Mouse (Mus musculus) right cerebral cortex, adult 2 months (tissue): ENCODE results near the gene Sstr4.

ENCODE experiments used
- DNase-seq, 2 experiments: peaks; one replicate each; pipeline ENCODE4 v3.0.0; 2021 to 2022; ENCODE audit warnings: low spot score in 2 of 2

Gene Sstr4

DNA sequence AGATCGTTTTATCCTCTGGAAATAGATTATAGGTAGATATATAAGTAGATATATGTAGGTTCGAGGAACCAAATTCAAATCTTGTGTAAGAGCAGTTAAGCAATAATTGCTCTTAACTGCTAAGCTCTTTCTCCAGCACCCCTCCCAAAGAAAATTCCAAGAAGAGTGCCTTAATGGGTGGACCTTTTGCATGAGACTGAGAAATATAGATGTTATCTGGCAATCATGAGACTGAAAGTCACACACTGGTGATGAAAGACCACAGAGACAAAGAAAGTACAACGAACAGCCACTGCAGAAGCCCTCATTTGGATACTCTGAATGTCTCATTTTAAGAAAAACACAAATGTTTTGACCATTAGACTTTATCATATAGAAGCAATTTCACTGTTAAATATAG, 33.4 kb downstream of the Sstr4 start:
- no peak for DNase-seq

DNA sequence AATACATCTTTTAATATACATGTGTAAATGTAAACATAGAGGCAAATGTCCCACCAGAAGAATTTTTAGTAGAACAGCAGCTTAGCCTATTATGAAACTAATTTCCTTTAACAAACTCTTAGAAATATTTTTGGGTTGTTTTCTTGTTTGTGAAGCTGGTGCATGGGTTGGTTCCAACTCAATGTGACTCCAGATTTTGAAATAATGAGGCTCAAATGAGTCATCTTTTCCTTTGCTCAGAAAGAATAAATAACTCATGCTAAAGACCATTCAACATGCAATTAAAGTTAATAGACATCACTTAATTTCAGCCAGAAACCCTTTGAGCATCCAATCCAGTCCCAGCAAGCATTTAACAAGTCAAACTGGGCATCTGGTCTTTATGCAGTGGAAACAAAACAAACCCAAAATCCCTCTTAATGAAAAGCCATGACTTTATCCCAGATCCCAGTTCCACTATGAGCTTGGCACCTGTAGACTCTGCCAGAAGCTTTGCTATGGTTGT, 33.9 kb downstream of the Sstr4 start:
- no peak for DNase-seq

DNA sequence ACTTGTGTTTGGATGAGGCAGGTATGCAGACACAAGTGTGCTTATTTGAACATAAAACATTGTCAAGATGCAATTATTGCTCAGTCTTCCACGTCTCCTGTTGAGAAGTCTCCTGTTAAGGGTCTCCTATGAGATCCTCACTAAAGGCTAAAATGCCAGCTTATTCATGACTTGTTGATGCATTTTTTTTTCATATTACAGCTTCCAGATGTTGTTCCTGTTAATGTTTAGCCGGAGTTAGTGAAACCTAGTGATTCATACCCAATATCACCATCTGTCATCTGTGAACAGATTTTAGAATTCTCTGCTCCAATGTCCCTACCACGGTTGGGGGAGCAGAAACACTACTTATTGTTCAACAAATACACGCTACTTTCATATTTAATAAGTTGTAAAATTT, 35.8 kb downstream of the Sstr4 start:
- DNase-seq: no peak

DNA sequence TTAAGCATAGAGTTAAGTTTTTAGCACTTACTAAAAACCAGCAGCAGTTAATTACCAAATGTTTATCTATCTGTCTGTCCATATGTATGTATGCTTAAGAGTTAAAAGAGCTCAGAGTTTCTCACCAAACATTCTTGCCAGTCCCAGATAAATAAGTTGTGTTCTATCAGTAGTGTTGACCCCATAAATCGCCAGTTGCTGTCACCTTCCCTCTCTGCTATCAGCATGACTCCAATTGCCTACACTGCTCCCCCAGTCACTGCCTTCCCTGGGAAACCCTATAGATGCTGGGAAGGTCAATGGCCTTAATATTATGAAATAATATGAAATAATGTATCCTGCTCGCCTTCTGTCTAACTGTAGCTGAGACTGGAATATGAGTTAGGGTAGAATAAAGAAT, 37.2 kb downstream of the Sstr4 start:
- DNase-seq: no peak

DNA sequence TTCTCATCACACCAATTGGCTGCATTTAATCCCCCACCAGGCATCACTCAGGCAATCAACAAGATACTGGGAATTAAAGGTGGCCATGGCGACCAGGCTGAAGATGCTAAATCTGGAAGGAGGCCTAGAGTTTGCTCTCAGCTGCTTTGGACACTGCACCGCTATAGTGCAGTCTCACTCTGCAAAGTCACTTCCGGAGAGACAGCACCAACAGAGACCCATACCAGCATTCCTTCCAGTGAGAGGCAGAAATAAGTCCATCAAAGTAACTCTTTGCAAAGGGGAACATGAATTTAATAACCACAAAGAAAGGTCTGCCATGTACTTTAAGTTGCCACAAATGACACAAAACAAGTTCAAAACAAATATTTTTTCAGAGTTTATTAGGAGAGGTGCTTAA, 41.1 kb downstream of the Sstr4 start:
- no peak for DNase-seq

DNA sequence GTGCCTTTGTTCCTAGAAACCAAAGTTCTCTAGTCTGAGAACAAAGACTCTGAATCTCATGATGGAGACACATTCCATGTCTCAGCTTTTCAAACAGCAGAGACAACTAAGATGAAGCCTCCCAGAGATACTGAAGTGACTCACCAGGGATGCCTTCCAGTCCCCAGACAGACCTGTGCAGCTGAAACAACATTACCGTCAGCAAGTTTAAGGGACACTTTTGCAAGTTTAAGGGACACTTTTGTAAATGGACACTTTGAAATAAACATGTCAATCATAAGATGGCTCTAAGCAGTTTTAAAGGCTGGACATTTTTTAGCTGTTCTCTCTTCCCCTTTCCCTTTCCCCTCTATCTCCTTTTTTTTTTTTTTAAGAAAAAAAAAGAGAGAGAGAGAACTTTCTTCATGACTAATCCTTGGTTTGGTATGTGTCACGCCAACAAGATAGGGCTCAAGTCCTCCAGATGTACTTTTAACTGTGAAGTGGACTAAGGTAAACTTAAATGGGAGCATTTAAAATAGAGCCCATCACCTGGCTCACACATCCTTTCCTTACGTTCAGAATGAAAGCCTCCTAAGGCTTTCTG, 44.6 kb downstream of the Sstr4 start:
- DNase-seq: no peak

DNA sequence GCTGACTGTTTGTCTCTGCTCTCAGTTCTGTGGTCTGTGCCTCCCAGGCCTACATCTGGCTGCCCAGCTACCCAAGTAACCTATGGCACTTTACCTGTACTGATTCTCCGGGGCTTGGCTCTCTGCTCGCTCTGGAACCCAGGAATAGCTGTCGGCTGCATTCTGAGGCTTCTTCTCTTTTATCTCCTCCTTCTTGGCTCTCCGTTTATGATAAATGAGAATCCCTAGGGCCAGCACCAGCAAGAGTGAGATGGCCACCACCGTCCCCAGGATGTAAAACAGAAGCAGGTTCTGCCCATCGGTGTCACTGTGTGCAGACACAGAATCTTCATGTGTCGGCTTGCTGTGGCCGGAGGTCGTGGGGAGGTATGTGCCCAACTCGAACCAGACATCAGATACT, 46.3 kb downstream of the Sstr4 start:
- no peak for DNase-seq

DNA sequence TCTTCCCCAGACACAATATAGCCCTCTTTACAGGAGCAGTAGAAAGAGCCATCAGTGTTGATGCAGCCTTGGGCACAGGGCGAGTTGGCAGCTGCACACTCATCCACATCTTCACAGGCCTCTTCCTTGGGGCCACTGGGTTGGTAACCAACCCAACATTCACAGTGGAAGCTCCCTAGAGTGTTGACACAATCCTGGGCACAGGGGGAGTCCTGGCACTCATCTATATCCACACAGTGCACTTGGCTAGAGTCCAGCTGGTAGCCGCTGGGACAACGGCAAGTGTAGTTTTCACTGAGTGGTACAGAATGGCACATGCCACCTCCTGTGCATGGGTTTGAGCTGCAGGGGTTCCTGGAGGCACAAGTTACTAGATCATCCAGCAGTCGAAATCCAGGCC, 47.0 kb downstream of the Sstr4 start:
- DNase-seq: no peak

DNA sequence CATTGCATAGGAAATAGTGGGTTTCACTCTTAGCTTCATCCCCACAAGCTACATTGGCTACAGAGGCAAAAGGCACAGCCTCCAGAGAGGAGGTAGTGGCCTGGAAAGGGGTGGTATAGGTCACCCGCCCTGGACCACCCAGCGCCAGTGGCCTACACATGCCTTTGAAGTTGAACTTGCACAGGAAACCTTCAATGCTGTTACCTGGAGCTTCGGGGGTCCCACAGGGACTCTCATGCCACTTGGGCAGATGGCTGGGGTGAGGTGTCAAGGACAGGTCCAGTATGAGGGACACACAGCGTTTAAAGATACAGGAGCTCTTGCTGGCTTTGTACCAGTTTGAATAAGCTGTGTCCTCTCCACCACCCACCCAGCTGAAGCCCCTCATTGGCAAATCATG, 47.6 kb downstream of the Sstr4 start:
- no peak for DNase-seq

DNA sequence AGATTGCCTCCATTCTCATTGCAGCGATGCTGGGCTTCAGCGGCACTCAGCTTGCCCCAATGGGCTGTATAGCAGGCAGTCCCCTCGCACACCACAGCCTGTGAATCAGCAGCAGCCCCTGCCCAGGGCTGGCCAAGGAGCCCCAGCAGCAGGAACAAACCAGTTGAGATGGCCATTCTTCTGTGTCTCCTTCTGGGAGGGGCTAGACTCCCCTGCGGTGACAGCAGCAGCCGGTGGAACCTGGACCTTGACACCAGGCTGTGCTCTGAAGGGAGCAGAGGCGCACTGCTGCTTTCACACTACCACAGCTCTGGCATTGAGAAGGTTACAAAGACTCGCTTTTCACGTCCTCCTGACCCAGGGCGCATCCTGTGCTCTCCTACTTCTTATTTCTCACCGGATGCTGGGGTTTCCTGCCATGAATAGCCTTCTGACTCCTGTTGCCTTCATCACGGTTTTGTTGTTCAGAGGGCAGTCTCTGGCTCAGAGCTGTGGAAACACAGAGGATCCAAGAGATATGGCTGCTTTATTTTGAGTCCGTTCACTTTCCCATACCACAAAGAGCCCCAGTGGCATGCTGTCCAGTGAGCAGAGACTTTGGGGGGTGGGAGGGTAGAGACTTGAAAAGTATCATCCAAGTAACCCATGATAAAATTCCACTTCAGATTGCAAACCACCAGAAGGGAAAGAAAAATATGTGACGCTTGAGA, 48.3 kb downstream of the Sstr4 start, which contains the start of gene Cd93:
Cd93 (minus strand) TSS at position 315 of the 710 bp plus-strand sequence.
- no peak for DNase-seq

DNA sequence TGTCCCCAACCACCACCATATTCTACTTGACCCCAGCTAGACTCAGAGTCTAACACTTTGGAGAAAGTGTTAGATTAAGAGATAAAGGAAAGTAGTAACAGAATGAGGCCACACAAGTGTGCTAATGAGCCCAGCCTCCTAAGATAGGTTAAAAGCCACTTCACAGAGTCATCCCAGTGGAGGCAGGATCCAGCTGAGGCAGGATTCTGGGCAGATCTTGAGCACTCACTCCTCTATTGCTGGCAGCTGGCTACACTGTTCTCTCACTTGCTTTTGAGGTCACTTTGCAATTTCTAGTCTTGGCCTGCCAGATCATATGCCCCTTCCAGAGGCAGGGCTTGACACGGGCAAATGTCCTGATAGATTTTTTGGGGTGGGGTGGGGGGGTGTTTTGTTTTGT, 49.3 kb downstream of the Sstr4 start:
- no peak for DNase-seq

DNA sequence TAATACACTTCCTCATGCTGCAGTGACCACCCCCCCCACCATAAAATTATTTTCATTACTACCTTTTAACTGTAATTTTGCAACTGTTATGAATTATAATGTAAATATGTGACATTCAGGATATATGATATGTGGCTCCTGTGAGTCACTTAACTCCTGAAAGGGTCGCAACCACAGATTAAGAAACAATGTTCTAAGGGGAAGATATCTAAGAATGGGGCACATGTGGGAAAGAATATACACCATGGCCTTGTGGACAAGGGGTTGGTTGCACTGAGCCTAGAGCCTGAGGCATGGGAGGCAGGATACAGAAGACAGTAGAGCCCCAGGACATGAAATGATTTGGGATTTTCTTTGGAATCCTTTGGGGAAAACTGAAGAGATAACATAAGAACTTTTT, 50.5 kb downstream of the Sstr4 start:
- DNase-seq: no peak
